Mouse (Mus musculus) stomach, postnatal 0 days (tissue): ENCODE results near the gene St7. TPM values are rescaled to one million over a fixed set of nuclear protein-coding genes. Genes with fewer than 3 reads are reported as not detected.

ENCODE experiments used
- ATAC-seq: fragments of 200-750 bp; cut with Nextera tagmentation; 2 replicates; pipeline ENCODE4 v1.8.0; 2017; ENCODE audit not compliant: low FRiP score, low TSS enrichment
- DNase-seq: peaks from one replicate; pipeline ENCODE4 v3.0.0-alpha.2; 2016; ENCODE audit warnings: low spot score
- H3K27ac ChIP-seq: fragments of 300-500 bp; sonication (generic); replicated peaks from 2 replicates; pipeline ENCODE4 v1.5.1; 2014; ENCODE audit warnings: mild to moderate bottlenecking, control low read depth
- H3K27me3 ChIP-seq: fragments of 300-500 bp; sonication (generic); 2 replicates; pipeline ENCODE4 v1.6.1; 2014; ENCODE audit warnings: low read length; ENCODE audit not compliant: control insufficient read depth, insufficient read depth
- H3K36me3 ChIP-seq: fragments of 300-500 bp; sonication (generic); 2 replicates; pipeline ENCODE4 v1.6.1; 2014; ENCODE audit warnings: low read length, mixed read lengths; ENCODE audit not compliant: control insufficient read depth, insufficient read depth
- H3K4me1 ChIP-seq: fragments of 300-500 bp; sonication (generic); replicated peaks from 2 replicates; pipeline ENCODE4 v1.6.1; 2014; ENCODE audit warnings: antibody characterized with exemption; ENCODE audit not compliant: control insufficient read depth, insufficient read depth
- H3K4me2 ChIP-seq: fragments of 300-500 bp; sonication (generic); replicated peaks from 2 replicates; pipeline ENCODE4 v1.6.1; 2014; ENCODE audit warnings: low read depth, mild to moderate bottlenecking, control low read depth, moderate library complexity
- H3K4me3 ChIP-seq: fragments of 300-500 bp; sonication (generic); 2 replicates; pipeline ENCODE4 v1.5.1; 2014; ENCODE audit warnings: low read depth, low read length, control low read depth
- H3K9ac ChIP-seq: fragments of 300-500 bp; sonication (generic); 2 replicates; pipeline ENCODE4 v1.6.1; 2014; ENCODE audit warnings: mild to moderate bottlenecking, low read length, control low read depth, mixed read lengths
- H3K9me3 ChIP-seq: fragments of 300-500 bp; sonication (generic); 2 replicates; pipeline ENCODE4 v1.6.1; 2016; ENCODE audit warnings: low read length; ENCODE audit not compliant: control insufficient read depth
- CTCF ChIP-seq: IDR thresholded peaks from 2 replicates; pipeline ENCODE4 v1.5.1; 2016; ENCODE audit warnings: antibody characterized with exemption, low read depth, mild to moderate bottlenecking, moderate library complexity
- EP300 ChIP-seq: optimal IDR thresholded peaks from 2 replicates; pipeline ENCODE3; 2016; ENCODE audit warnings: antibody characterized with exemption
- WGBS: fragments of 180-500 bp; shearing (Covaris S2); extraction: QIAGEN DNeasy Blood & Tissue Kit; methylation state at CpG from one replicate; pipeline ENCODE4 v1.1.7; 2014; 5-methylcytosine and 5-hydroxymethylcytosine counted together
- polyA plus RNA-seq: library from polyadenylated mRNA; unstranded; fragments of >200 nt; fragmentation: Nextera tagmentation; extraction: Ambion mirVana; gene quantifications from 2 replicates; pipeline ENCODE4 v1.2.1, GENCODE M21; 2015

The St7 gene
- polyA plus RNA-seq, 1 experiment from 2014 or later = 12.5 TPM

DNA sequence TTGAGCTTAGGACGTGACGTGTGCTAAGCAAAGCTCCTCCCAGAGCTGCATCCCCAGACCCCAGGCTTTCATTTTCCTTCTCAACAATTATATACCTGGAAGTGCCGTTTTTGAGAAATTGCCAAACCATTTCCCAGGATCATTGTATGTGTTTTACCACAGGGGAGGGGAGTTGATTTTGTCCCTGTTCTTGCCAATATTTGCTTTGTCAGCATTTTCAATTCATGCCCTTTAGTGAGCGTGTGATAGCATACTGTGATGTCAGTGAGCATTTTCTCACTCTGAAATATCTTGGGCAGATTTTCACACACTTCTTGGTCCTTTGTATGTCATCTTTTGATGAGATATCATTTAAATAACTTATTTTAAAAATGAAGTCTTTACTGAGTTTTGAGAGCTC, 65.8 kb downstream of the St7 start:
- no peak for DNase-seq
- no peak overlapping the region for H3K27ac ChIP-seq
- no peaks in the 10 kb centered on the region for H3K9me3 ChIP-seq
- no peaks in the 10 kb centered on the region for H3K36me3 ChIP-seq
- H3K4me3 ChIP-seq = no peak overlapping the region
- TF ChIP-seq EP300 (no peak), CTCF (no peak)
- WGBS = 70% methylated on average over 4 of the region's 4 CpGs
- no peak overlapping the region for H3K9ac ChIP-seq
- no peaks in the 10 kb centered on the region for H3K27me3 ChIP-seq
- H3K4me2 ChIP-seq = no peak overlapping the region
- no peaks in the 10 kb centered on the region for H3K4me1 ChIP-seq
- no peak for ATAC-seq

DNA sequence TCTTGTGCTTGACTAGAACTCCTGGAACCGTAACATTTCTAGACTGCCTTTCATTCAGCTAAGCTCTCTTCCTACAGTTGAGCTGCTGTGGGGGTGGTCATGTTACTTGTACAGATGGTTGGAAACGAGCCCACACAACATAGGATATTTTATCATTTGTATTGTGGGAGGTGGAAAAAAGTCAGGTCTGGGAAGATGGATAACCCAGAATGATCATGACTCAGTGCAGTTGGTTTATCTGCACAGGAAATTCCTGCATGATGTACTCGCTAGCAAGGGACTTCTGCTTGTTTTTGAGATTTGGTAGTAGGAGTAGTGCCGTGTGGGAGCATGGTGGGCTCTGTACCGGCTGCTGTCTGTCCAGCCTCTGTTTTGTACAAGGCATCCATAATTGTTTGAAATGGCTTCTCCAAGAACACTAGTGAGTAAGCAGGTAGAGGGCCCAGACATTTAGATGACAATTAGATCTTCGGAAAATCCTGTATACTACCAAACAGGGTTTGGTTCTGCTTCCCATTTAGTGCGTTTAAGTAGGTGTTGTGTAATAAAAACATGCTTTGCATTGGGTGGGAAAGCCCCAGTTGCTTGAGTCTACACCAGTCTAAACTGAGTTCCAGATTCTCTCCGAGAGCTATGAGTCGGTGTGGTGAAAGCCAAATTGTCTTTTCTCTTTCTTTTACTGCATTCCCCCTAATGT, 71.4 kb downstream of the St7 start:
- TF ChIP-seq CTCF (no peak), EP300 (no peak)
- no peak overlapping the region for H3K27ac ChIP-seq
- H3K4me3 ChIP-seq = no peak overlapping the region
- 59% methylated on average over 9 of the region's 9 CpGs for WGBS
- H3K9ac ChIP-seq = no peak overlapping the region
- H3K4me1 ChIP-seq = no peaks in the 10 kb centered on the region
- DNase-seq (no peak), ATAC-seq (no peak)
- no peaks in the 10 kb centered on the region for H3K9me3 ChIP-seq
- no peaks in the 10 kb centered on the region for H3K27me3 ChIP-seq
- no peaks in the 10 kb centered on the region for H3K36me3 ChIP-seq
- H3K4me2 ChIP-seq = no peak overlapping the region

DNA sequence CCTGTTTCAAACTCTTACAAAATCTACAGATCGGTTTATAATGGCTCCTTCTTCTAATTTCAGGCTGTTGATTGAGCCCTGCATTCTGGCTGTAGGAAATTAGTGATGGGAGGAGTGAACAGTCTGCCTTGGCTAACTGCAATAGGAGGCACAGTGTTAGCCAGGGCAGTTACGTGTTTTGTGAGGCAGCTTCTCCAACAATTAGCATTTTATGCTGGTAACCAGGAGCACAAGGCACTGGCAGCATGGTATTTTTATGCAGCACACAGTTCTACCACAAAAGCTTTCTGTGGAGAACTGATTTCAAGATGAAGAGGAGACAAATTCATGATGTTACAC, 71.9 kb downstream of the St7 start:
- 81% methylated on average over 2 of the region's 2 CpGs for WGBS
- ATAC-seq = no peak

DNA sequence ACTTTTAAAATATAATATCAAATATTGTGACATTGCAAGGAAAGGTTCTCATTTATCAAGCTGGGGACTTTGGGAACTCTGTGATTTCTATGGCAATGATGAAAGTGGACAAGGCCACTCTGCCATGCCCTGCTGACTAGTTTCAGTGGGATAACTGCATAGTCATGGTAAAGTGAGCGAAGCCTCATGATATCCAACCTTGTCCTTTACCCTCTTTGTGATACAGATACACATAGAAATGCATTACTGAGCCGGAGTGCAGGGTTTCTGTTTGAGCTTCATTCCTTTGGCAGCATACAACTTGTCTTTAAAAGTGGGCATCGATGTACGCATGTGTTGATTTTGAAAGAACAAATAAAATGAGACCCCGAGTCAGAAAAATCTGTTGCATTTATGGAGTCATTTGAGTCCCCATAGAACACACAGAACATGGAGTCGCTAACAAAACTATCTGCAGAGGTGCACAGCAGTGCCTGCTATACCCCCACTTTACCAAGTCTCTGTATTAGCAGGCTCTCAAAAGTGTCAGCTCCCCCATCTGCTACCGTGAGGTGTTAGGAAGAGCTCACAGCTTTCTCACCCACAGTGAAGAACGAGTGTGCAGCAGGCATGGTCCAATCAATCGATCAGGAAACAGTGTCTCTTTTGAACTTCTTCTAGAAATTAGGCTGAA, 77.4 kb downstream of the St7 start:
- no peak overlapping the region for H3K27ac ChIP-seq
- no peak overlapping the region for H3K4me3 ChIP-seq
- H3K9me3 ChIP-seq = no peaks in the 10 kb centered on the region
- TF ChIP-seq CTCF (no peak), EP300 (no peak)
- DNase-seq (no peak), ATAC-seq (no peak)
- H3K36me3 ChIP-seq = no peaks in the 10 kb centered on the region
- H3K27me3 ChIP-seq = no peaks in the 10 kb centered on the region
- no peaks in the 10 kb centered on the region for H3K4me1 ChIP-seq
- no peak overlapping the region for H3K4me2 ChIP-seq
- 78% methylated on average over 9 of the region's 9 CpGs for WGBS
- H3K9ac ChIP-seq = no peak overlapping the region

More for the DNA sequence above, 71.9 kb downstream of the St7 start:
- no peak overlapping the region for H3K4me3 ChIP-seq
- no peak overlapping the region for H3K4me2 ChIP-seq
- no peaks in the 10 kb centered on the region for H3K9me3 ChIP-seq
- no peaks in the 10 kb centered on the region for H3K36me3 ChIP-seq
- H3K27ac ChIP-seq = no peak overlapping the region
- no peaks in the 10 kb centered on the region for H3K4me1 ChIP-seq
- no peaks in the 10 kb centered on the region for H3K27me3 ChIP-seq
- no peak for DNase-seq
- no peak for TF ChIP-seq EP300
- no peak for TF ChIP-seq CTCF
- H3K9ac ChIP-seq = no peak overlapping the region

DNA sequence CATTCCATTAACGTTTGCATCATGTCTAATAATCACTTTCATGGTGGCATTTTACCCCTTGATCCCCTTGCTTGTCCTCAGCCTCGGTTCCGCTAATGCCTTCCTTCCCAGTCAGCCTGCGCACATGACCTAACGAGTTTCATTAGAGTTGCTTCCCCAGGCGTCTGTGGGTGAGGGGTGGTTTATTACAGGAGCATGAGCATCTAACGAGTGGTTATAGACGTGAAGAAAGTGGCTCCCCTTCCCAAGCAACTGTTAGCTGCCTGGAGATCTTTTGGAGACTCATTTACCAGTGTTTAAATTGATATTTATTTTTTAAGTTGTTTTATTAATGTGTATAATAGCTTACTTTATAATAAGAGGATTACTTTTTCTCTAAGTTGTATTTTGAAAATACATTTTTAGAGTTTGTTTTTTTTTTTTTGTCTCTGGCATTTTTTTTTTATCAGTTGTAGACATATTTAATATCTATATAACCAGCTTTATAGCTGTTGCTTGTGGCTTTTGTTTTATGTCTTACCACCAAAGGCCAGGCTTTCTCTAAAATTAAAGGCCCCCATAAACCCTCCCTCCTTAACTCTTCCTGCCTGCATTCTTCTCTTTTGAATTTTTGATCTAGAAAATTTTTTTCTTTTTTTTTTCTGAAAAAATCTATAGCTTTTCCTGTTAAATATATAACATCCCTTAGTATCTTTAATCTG, 78.1 kb downstream of the St7 start:
- no peaks in the 10 kb centered on the region for H3K9me3 ChIP-seq
- H3K4me3 ChIP-seq = no peak overlapping the region
- H3K4me1 ChIP-seq = no peaks in the 10 kb centered on the region
- no peak overlapping the region for H3K9ac ChIP-seq
- H3K27ac ChIP-seq = no peak overlapping the region
- H3K27me3 ChIP-seq = no peaks in the 10 kb centered on the region
- TF ChIP-seq EP300 (no peak), CTCF (no peak)
- WGBS = 63% methylated on average over 8 of the region's 8 CpGs
- no peak overlapping the region for H3K4me2 ChIP-seq
- ATAC-seq = no peak
- no peak for DNase-seq
- no peaks in the 10 kb centered on the region for H3K36me3 ChIP-seq

DNA sequence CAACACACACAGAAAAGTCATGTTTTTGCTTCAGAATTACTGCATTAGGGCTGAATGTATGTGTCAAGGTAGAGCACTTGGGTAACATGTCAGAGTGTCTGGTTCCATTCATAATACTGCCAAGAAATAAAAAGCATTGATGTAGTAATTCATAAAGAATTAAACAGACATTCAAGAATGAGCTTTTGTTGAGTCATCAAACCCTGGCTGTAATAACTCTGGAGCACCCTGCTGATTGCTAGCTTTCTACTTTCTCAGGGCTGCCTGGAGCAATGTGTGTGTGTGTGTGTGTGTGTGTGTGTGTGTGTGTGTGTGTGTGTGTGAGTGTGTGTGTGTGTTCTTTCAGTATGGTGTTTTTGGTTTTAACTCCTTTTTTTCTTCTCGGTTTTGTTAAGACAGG, 78.7 kb downstream of the St7 start:
- H3K27me3 ChIP-seq = no peaks in the 10 kb centered on the region
- no peak overlapping the region for H3K4me3 ChIP-seq
- DNase-seq (no peak), ATAC-seq (no peak)
- no peak for TF ChIP-seq CTCF
- TF ChIP-seq EP300 = no peak
- 46% methylated on average over 1 of the region's 1 CpGs for WGBS
- H3K4me1 ChIP-seq = no peaks in the 10 kb centered on the region
- no peak overlapping the region for H3K27ac ChIP-seq
- H3K36me3 ChIP-seq = no peaks in the 10 kb centered on the region
- no peaks in the 10 kb centered on the region for H3K9me3 ChIP-seq
- no peak overlapping the region for H3K4me2 ChIP-seq
- no peak overlapping the region for H3K9ac ChIP-seq
